Mouse (Mus musculus) yolk sac, embryonic 10.5 days (tissue): ENCODE data around the gene Trmt13.
"Not testable (repeated sequence)": the region's sequence is repeated elsewhere in the genome, so short reads cannot be mapped to it uniquely, and the experiment has no call there.

Source experiments
- DNase-seq: peaks from one replicate; pipeline ENCODE4 v3.0.0-alpha.2; 2017; ENCODE audit warnings: low spot score

Trmt13 gene

DNA sequence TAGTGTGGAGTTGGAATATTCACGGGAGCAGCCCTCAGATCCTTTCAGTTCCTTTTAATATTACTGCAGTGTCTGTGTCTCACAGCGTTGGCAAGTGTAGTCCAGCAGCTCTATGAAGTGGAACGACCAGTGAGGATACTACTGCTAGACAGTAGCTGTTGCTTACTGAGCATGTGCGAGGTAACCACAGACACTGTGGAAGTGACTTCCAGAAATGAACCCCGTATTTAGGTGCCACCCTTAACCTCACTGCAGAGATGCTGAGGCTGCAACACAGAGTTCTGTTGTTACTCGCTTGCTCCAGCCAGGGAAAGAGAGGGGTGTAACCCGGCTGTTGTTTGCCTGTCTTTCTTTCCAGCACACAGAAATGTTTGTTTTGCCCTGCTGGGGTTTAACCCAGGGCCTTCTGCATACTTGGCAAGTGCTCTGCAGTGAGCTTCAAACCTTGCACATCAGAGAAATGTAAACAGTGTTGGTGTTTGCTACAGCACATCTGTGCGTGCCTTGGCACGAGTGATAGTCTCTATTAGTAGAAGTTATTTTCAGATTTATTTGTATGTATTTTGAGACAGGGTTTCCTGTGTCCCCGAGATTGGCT, at the start of gene Trmt13:
TSS of gene Trmt13 (minus strand) at position 293 of the 598 bp plus-strand sequence.
- peak; percentile 38 for DNase-seq

DNA sequence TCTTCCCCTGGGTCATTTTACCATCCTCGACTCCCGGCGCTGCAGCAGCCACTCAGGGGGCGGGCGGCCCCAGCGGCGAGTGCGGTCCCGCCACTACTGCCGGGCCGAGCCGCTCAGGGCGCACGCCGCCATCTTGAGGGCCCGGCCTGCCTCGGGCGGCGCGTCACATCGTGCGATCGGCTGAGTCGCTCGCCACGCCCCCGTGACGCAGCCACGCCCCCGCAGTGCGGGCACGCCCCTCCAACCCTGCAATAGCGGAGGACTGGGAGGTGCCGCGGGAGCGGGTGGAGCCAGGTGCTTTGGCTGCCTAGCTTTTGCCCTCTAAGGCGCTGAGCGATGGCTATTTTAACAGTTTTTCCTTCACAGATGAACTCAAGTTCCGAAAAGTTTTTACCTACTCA, 48.1 kb upstream of the Trmt13 start, which contains the start of gene Mfsd14a:
TSS of gene Mfsd14a (minus strand) at position 215 of the 401 bp plus-strand sequence.
- DNase-seq, result peak; percentile 96

DNA sequence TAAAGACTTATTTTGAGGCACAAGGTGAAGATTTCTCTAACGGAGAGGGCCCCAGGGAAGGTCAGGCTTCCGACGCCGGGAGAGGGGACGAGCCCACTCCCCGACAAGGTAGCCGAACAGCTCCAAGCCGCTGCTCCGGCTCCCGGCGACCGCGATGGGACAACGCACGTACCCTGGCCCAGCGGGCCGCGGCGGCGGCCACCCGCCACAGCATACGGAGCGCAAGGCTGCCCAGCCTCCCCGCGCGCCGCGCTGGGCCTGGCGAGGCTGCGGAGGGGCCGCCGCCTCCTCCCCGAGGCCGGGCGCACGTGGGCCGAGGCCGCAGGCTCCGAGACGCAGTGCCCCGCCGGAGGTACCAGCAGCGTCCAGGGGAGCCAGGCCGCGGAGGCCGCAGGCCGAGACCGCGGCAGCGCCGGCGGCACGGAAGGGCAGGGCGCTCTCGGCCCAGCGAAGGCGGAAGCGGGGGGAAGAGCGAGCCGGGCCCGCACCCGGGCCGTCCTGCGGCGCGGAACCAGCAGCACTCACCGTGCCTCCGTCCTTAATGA, 47.6 kb upstream of the Trmt13 start:
- no peak for DNase-seq

DNA sequence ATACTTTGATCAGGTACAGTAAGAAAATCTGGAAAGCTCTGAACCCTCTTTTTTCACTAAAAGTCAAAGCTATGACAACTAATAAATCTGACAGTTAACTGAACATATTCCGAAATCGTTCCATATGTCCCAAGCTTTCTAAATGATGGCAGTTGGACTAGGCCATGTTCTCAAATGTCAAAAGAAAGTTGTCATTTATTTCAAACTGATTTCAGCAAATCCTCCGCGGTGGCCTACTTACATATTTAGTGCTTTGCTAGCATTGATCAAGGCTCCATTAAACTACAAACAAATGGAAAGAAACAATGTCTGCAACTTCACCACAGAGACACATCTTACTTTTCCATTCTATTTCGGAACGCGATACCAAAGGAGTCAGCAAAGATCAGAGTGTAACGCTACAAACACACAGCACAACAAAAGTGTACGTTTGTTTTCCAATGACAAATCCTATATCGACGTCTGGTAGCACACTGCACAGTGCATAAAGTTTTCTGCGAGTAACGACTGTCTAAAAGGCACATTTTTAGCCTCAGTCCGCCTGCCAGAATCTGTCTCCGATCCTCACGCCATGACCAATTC, 47.0 kb upstream of the Trmt13 start:
- no peak for DNase-seq

DNA sequence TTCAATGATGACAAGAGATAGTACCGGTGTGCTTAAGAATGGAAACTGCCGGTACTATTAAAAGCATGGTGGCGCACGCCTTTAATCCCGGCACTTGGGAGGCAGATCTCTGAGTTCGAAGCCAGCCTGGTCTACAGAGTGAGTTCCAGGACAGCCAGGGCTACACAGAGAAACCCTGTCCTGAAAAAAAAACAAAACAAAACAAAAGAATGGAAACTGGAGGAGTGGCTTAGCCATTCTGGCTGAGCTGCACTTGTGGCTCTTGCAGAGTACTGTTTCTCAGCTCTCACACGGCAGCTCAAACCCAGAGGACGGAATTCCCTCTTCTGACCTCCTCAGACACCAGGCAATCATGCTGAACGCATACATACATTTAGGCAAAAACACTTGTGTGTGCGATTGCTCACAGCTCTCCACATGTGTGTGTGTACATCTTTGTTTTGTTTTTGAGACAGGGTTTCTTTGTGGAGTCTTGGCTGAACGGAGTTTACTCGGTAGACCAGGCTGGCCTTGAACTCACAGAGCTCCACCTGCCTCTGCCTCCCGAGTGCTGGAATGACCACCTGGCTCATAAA, 45.6 kb upstream of the Trmt13 start:
- DNase-seq, result no peak

DNA sequence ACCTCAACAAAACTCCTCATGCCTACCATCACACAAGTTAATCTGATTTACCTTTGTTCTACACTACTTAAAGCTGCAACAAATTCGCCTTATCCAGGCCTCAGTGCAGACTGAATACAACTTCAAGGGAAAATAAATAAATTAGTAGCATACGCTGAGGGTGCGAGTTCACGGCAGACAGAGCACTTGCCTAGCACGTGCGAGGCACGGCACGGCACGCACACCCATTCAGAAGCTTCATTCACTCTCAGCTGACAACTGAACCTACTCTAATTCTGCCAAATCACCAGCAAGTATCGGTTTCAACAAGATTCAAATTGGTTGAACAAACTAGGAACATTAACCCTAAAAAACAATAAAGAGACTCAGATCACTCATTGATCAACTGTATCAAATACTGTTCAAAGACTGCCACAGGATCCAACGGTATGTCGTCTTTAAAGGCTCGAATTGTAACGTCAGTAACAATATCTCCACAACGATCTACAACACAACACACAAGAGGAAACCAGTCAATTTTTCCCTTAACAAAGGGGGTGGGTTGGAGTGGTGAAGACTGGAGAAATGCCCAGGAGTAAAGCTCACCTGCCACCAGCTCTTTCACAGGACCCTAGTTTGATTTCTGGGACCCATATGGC, 44.7 kb upstream of the Trmt13 start:
- DNase-seq, result no peak

DNA sequence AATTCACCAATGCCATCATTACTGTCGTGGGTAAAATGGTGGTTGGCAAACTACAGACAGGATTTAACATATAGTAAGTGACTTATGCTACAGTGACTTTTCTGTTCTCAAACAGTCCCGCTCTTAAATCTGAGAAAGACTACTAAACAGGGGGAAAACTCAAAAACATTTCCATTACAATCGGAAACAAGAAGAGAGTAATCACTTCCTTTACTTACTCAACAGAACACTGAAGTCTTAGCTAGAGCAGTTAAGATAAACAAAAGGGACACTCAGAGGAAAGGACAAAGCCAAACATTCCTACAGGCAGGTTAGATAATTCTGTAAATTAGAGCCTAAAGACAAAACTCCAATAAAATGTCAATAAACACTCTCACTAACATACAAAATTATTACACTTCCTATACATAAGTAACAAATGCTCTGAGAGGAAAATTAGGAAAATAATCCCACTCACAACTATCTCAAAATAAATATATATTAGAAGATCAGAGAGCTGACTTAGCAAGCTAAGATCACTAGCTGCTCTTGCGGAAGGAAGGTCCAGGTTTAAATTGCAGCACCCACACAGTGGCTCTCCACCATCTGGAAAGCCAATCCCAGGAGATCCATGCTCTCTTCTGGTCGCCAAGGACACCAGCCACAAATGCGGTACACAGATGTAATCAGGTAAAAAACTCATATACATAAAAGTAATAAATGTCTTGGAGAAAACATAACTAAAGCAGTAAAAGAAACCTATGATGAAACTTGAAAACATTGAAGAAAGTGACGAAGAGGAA, 42.0 kb upstream of the Trmt13 start:
- no peak for DNase-seq

DNA sequence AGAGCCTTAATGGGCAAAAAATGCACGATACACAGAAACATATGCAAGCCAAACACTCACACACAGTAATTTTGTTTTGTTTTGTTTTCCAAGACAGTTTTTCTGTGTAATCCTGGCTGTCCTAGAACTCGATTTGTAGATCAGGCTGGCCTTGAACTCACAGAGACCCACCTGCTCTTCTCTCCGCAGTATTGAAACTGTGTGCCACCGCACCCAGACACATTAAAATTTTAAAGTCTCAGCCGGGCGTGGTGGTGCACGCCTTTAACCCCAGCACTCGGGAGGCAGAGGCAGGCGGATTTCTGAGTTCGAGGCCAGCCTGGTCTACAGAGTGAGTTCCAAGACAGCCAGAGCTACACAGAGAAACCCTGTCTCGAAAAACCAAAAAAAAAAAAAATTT, 39.7 kb upstream of the Trmt13 start:
- not testable (repeated sequence) for DNase-seq

DNA sequence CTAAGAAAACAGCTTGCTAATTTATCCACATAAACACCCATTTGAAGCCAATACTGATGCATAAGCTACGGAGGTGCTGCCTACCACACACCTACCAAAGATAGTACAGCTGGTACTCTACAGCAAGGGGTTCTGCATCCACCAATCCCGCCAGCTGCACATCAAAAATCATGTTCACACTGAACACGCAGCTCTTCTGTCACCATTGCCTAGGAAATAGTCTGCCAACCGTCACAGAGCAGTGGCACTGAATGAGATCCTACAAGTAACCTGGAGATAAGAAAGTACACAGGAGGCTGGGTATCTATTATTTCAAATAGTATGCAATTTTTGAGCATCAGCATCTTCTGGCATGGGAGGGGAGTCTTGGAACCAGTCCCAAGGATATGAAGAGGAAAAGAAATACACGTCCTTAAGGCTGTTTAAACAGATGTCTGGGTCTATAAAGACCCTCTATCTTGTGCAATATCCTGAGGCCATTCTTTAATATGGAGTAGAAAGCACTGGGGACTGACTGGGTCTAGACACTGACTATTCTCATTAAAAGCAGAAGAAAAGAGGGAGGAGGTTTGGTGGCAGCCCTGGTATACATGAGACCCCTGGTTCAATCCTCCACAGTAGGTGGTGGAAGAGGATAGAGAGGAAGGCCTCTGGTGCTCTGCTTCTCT, 39.0 kb upstream of the Trmt13 start:
- DNase-seq, result no peak

DNA sequence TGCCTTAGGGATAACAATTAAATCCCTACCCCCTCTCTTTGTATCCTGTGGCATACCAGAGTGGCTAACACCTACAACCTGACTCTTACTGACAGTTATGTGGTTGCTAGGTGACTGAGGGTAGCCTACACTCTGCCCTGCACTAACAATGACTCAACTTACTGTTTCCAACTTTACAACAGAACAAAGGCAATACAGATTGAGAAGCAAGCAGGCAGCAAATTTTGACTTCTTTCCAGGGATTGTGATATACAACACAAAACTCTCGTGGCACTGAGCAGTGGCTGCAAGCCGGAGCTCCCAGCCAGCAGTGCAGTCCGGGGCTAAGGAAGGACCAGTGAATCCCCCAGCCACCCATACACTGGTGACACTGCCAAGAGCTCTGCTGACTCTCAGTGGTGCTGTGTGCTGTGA, 37.7 kb upstream of the Trmt13 start:
- DNase-seq, result no peak

DNA sequence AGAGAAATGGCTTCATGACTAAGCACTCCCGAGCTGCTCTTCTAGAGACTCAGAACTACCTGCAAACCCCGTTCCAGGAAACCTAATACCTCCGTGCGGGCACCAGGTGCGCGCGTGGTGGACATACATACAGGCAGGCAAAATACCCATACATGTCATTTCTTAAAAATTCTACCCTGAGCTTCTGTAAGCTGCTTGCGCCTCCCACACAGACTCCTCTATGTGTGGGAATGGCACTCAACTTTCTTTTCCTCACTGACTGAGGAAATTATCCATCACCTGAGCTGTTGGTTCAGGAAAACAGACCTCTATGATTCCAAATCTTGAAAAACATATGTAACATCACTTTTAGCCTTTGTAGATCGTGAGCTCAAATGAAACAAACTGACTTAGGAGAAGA, 36.3 kb upstream of the Trmt13 start:
- DNase-seq, result no peak

DNA sequence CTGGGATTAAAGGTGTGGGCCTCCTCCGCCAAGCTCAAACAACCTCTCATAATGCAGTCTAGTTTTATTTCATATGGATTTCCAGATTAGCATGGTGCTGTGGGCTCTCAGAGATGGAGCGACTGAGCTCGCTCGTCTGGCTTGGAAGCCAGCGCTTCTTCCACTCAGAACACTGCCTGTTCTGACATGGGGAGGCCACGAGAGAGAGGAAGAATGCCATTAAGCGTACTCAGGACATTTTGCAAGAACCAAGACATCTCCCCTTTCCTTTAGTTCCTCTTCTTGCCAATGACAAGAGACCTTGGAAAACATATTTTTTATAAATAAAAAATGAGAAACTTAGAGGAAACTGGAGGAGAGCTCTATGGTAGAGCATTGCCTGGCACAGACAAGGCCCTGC, 34.4 kb upstream of the Trmt13 start:
- DNase-seq, result no peak

DNA sequence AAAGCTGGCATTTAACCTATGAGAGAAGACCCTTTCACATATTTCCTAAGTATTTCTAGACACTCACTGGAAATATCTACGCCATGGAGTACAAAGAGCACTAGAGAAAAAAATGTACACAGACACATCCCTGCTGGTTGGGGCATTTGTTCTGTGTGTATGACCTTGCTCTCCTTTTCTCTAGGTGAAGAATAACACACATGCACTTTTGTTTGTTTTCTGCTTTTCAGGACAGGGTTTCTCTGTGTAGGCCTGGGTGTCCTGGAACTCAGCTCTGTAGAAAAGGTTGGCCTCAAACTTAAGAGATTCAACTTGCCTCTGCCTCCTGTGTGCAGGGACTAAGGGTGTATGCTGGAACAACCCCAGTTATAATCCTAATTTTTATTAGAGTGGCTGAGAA, 32.0 kb upstream of the Trmt13 start:
- no peak for DNase-seq

DNA sequence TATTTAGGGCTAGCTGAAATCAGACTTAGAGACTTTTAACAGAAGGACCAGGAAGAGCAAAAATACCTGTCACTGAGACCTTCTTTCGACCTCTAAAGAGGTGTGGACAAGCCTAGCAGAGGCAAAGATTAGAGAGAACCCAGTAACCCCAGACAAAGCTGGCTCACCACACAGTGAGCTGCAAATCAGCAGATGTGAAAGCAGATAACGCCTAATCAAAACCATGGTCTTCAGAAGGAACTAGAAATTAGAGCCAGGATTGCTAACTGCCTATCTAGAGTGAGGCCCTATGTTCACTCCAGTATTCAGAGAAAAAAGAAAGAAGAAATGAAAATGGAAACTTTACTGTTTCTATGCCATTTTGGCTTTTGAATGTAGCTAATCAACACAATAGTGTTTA, 28.0 kb upstream of the Trmt13 start:
- DNase-seq, result no peak

DNA sequence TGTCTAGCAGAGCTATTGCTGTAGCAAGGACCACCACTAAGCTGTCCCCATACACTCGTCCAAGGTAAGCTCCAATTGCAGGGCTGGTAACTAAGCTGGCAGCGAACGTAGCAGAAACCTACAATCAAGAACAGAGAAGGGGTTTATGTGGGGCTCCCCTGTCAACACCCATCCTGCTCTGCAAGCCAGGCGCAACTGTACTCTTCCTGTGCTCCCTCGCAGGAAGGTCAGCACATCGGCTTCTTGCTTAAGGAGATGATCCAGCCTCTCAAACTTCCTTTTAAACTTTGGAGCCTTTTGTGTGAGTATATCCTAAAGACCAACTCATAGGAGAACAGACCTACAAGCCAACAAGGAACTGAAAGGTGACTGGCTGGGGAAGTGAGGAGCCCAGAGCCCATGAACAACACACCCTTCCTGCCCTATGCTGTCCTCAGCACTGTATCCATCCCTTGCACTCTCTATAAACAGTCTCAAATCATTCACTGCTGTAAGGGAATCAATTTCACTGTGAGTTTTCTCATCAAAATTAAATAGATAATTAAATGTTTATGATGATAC, 27.5 kb upstream of the Trmt13 start:
- DNase-seq, result no peak

DNA sequence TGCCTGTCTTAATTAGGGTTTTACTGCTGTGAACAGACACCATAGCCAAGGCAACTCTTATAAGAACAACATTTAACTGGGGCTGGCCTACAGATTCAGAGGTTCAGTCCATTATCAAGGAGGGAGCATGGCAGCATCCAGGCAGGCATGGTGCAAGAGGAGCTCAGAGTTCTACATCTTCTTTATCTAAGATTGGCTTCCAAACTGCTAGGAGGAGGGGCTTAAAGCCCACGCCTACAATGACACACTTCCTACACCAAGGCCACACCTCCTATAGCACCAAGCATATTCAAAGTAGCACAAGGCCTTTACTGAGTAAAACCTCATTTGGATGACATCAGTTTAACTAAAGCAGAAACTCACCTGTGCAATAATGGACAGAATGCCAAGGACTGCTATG, 25.6 kb upstream of the Trmt13 start:
- DNase-seq, result no peak

DNA sequence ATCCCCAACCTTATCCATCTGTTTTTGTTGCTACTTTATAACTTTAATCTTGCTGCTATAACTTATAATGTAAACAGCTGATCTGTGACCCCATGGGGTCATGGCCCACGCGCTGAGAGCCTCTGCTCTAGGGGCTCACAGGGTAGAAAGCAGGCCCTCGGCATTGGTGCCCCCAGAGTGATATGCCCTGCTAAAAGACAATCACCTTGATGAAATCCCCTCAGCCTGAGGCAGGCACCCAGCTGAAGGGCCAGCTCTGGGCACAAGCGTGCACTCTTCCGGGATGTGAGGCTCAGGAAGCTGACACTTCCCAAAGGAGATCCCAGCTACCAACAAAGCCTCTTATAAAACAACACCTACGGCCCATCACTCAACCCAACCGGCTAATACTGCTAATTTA, 24.2 kb upstream of the Trmt13 start:
- no peak for DNase-seq

DNA sequence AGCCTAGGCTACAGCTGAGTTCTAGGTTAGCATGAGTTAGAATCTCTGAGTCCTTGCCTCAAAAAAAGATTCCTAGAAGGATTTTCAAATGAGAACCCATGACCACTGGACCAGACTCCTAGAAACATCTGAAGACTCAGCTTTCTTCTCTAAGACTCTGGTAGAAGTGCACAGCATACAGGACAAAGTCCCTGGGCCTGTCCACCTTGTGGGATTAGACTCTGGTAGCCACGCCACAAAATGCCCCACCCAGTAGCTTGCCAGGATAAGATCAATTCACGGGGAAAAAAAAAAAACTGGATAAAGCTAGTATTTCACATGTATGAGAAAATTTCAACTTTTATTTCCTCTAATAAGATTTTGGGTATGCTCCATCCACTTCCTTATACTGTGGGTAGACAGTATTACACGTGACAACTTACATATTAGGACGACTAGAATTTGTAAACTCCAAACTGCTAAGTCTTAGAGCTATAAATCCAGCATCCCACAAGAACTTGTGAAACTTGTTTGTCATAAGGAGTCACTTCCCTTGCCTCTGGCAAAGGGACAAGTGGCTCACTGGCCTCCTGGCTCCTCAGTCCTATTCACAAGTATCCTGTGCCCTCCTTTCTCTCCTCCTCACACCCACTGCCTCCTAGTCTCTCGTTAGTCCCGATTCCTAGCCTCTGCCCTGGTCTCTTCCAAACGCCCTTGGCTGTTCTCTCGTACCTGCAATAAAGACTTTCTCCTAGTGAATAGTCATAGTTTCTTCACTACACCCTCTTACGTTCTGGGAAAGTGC, 23.5 kb upstream of the Trmt13 start:
- no peak for DNase-seq

DNA sequence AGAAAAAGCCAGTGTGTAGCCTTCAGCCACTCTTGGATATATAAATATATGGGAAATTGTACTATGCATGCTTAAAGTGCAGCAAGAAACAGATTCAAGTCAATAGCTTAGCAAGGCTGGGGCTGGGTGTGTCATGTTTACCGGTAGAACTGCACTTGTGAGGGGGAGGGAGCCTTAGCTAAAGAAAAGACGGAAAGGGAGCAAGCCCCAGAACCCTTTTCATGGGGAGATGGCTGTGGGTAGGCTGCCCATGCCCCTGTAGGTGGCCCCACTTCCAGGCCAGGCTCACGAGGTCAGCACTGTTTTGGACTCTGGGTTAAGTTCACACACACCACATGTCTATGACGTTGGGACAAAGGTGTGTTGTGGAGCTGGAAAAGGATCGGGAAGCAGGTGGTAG, 21.4 kb upstream of the Trmt13 start:
- DNase-seq, result no peak

DNA sequence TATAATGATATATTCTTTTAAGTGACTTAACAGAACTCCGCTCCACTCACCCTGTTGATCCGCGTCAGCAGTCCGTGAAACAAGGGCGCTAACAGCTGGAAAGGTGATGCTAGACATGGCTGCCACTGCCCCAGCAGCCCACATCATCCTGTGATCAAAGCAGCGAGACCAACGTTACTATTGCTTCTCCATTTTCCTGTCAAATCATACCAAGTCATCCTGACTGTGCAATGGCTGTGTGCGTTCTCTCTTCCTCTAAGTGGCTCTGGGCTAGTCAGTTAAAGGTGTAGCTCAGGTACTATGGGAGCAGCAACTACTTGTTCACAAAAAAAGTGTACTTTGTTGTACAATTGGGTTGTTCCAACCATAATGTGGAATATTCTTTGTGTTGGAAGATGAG, 20.5 kb upstream of the Trmt13 start:
- no peak for DNase-seq

DNA sequence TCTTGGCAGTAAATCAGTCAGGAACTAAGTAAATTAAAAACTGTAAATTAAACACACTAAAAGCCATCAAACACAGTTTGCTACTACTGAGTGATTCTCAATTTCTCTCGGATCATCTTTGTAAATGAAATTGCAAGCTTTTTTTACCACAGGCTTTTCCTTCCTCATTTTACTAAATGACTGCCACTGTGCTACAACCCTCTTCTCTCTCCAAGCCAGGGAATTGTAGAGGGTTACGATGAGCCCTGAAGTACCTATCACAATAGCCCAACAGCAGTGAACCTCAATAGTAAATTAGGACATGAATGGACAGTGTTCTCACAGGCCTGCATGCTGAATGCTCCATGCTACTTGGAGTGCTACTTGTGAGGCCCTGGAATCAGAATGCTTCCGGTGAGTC, 19.7 kb upstream of the Trmt13 start:
- no peak for DNase-seq
